Mouse (Mus musculus) MEL (cell line): Measurements from ENCODE around the gene Olfr1280. TPM values are rescaled to one million over a fixed set of nuclear protein-coding genes. Genes with fewer than 3 reads are reported as not detected.

ENCODE experiments used
- DNase-seq: peaks from one replicate; pipeline ENCODE4 v3.0.0; 2011; ENCODE audit warnings: low read depth, low spot score
- H3K27ac ChIP-seq: 2 replicates; pipeline ENCODE4 v1.5.1; 2012; ENCODE audit warnings: low read depth, mild to moderate bottlenecking, control low read depth, low read length, moderate library complexity; ENCODE audit not compliant: control insufficient read depth
- H3K27me3 ChIP-seq, 2 experiments: fragments of 150-350 bp in 1 of 2; sonication (generic) in 1 of 2; 2 replicates each; pipeline ENCODE4 v1.6.1; 2012; ENCODE audit warnings: low read length in 2 of 2, mild to moderate bottlenecking in 2 of 2, improper control_type of control experiment in 1 of 2, moderate library complexity in 1 of 2; ENCODE audit not compliant: insufficient read depth in 2 of 2, control insufficient read depth in 1 of 2
- H3K36me3 ChIP-seq, 2 experiments: 2 replicates each; pipeline ENCODE4 v1.6.1; 2012 to 2014; ENCODE audit warnings: low read length in 2 of 2, improper control_type of control experiment in 1 of 2, inconsistent platforms in 1 of 2, mild to moderate bottlenecking in 1 of 2; ENCODE audit not compliant: insufficient read depth in 2 of 2, control insufficient read depth in 1 of 2
- H3K4me1 ChIP-seq, 2 experiments: fragments of 150-350 bp in 1 of 2; sonication (generic) in 1 of 2; 2 replicates each; pipeline ENCODE4 v1.6.1; 2012; ENCODE audit warnings: low read length in 2 of 2, improper control_type of control experiment in 1 of 2, mild to moderate bottlenecking in 1 of 2; ENCODE audit not compliant: insufficient read depth in 2 of 2, control insufficient read depth in 1 of 2
- H3K4me3 ChIP-seq, 2 experiments: fragments of 150-350 bp in 1 of 2; sonication (generic) in 1 of 2; 2 replicates each; pipeline ENCODE4 v1.5.1; 2012; ENCODE audit warnings: low read depth in 2 of 2, low read length in 2 of 2, mild to moderate bottlenecking in 2 of 2, moderate library complexity in 2 of 2, control low read depth in 1 of 2, improper control_type of control experiment in 1 of 2; ENCODE audit not compliant: control insufficient read depth in 1 of 2, insufficient read depth in 1 of 2
- H3K79me2 ChIP-seq: 2 replicates; pipeline ENCODE4 v1.6.1; 2012; ENCODE audit warnings: mild to moderate bottlenecking, low read length, moderate library complexity; ENCODE audit not compliant: control insufficient read depth, poor library complexity, insufficient read depth
- H3K9ac ChIP-seq: 2 replicates; pipeline ENCODE4 v1.6.1; 2012; ENCODE audit warnings: low read depth, mild to moderate bottlenecking, control low read depth, low read length, moderate library complexity; ENCODE audit not compliant: control insufficient read depth, poor library complexity, severe bottlenecking
- H3K9me3 ChIP-seq: fragments of 150-350 bp; sonication (generic); replicated peaks from 2 replicates; pipeline ENCODE4 v1.6.1; 2012; ENCODE audit warnings: mild to moderate bottlenecking, low read length, improper control_type of control experiment, moderate library complexity; ENCODE audit not compliant: insufficient read depth
- BHLHE40 ChIP-seq: IDR thresholded peaks from 2 replicates; pipeline ENCODE4 v1.6.1; 2012; ENCODE audit warnings: low read depth, mild to moderate bottlenecking, inconsistent platforms, low read length, improper control_type of control experiment, borderline replicate concordance
- ETS1 ChIP-seq: IDR thresholded peaks from 2 replicates; pipeline ENCODE4 v1.6.1; 2012; ENCODE audit warnings: low read depth, mild to moderate bottlenecking, inconsistent platforms, low read length, improper control_type of control experiment, moderate library complexity
- GABPA ChIP-seq: IDR thresholded peaks from 2 replicates; pipeline ENCODE4 v1.6.1; 2012; ENCODE audit warnings: low read depth, mild to moderate bottlenecking, inconsistent platforms, low read length, improper control_type of control experiment, moderate library complexity
- JUND ChIP-seq: IDR thresholded peaks from 2 replicates; pipeline ENCODE4 v1.6.1; 2011; ENCODE audit warnings: low read depth, mild to moderate bottlenecking, improper control_type of control experiment, low read length
- MAFK ChIP-seq: IDR thresholded peaks from 2 replicates; pipeline ENCODE4 v1.6.1; 2011; ENCODE audit warnings: low read depth, mild to moderate bottlenecking, low read length, improper control_type of control experiment, borderline replicate concordance
- MAX ChIP-seq: IDR thresholded peaks from 2 replicates; pipeline ENCODE4 v1.6.1; 2011; ENCODE audit warnings: low read length, improper control_type of control experiment
- MAZ ChIP-seq: IDR thresholded peaks from 2 replicates; pipeline ENCODE4 v1.6.1; 2012; ENCODE audit warnings: low read depth, mild to moderate bottlenecking, inconsistent platforms, low read length, improper control_type of control experiment
- MXI1 ChIP-seq: IDR thresholded peaks from 2 replicates; pipeline ENCODE4 v1.6.1; 2011; ENCODE audit warnings: mild to moderate bottlenecking, low read depth, low read length, improper control_type of control experiment
- MYB ChIP-seq: IDR thresholded peaks from 2 replicates; pipeline ENCODE4 v1.6.1; 2011; ENCODE audit warnings: mild to moderate bottlenecking, low read depth, low read length, improper control_type of control experiment
- POLR2A ChIP-seq, 2 experiments: IDR thresholded peaks; 2 replicates each; pipeline ENCODE4 v1.6.1; 2011 to 2012; ENCODE audit warnings: low read length in 2 of 2, mild to moderate bottlenecking in 2 of 2, control low read depth in 1 of 2, improper control_type of control experiment in 1 of 2, low read depth in 1 of 2, moderate library complexity in 1 of 2; ENCODE audit not compliant: control insufficient read depth in 1 of 2, insufficient read depth in 1 of 2, poor library complexity in 1 of 2
- POLR2AphosphoS2 ChIP-seq: IDR thresholded peaks from 2 replicates; pipeline ENCODE4 v1.6.1; 2011; ENCODE audit warnings: low read length, improper control_type of control experiment
- TAL1 ChIP-seq: IDR thresholded peaks from 2 replicates; pipeline ENCODE4 v1.6.1; 2012; ENCODE audit warnings: mild to moderate bottlenecking, inconsistent platforms, low read length, moderate library complexity, mixed read lengths
- TBP ChIP-seq: IDR thresholded peaks from 2 replicates; pipeline ENCODE4 v1.8.0; 2011; ENCODE audit warnings: low read depth, low read length, improper control_type of control experiment
- TCF12 ChIP-seq: IDR thresholded peaks from 2 replicates; pipeline ENCODE4 v1.6.1; 2014; ENCODE audit warnings: low read depth, mild to moderate bottlenecking, inconsistent platforms, low read length, improper control_type of control experiment, moderate library complexity
- UBTF ChIP-seq: IDR thresholded peaks from 2 replicates; pipeline ENCODE4 v1.6.1; 2012; ENCODE audit warnings: low read depth, mild to moderate bottlenecking, inconsistent platforms, low read length, improper control_type of control experiment, moderate library complexity, borderline replicate concordance; ENCODE audit not compliant: insufficient read depth
- USF1 ChIP-seq: IDR thresholded peaks from 2 replicates; pipeline ENCODE4 v1.6.1; 2014; ENCODE audit warnings: low read depth, mild to moderate bottlenecking, inconsistent platforms, low read length, improper control_type of control experiment, moderate library complexity
- USF2 ChIP-seq, 2 experiments: IDR thresholded peaks; 2 replicates each; pipeline ENCODE4 v1.6.1; 2011 to 2012; ENCODE audit warnings: improper control_type of control experiment in 2 of 2, low read length in 2 of 2, borderline replicate concordance in 1 of 2, inconsistent platforms in 1 of 2, low read depth in 1 of 2, mild to moderate bottlenecking in 1 of 2; ENCODE audit not compliant: insufficient read depth in 1 of 2
- polyA plus RNA-seq, 2 experiments: library from polyadenylated mRNA; stranded (reverse) in 1 of 2; unstranded in 1 of 2; fragments of >175 nt in 1 of 2; fragments of >200 nt in 1 of 2; gene quantifications; 2 replicates each; pipeline versions ENCODE4 v1.2.1 to v1.2.4; 2012; ENCODE audit warnings: low replicate concordance in 2 of 2, low read depth in 1 of 2; ENCODE audit not compliant: insufficient read length in 2 of 2, insufficient read depth in 1 of 2, missing spikeins in 1 of 2
- total RNA-seq: library from RNA; depleted of rRNA; stranded (reverse); fragments of 300-350 nt; gene quantifications from 2 replicates; pipeline ENCODE4 v1.2.3, GENCODE M21; 2012; rRNA removed

Olfr1280 gene
- not detected in 2 replicates for total RNA-seq
- not detected for polyA plus RNA-seq

DNA sequence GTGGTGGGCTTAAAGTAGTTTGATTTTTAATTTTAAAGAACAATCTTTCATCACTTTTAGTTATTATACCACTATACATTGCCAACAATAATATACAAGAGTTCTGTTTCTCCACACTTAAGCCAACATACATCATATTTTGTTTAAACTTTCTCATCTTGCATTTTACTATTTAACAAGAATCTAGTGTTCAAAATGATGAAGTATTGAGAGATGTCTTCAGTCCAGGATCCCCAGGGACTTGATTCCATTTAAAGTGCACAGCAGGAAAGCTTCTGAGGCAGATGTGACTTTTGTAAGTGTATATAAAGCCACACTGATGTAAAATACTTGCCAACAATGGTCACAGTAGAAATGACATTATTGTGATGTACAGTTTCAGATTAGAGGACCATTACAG is at the start of gene Olfr1280:
Gene Olfr1280, plus strand, starts transcription at position 301 of the 400 bp plus-strand sequence.
- H3K27me3 ChIP-seq = no peaks in the 10 kb centered on the region
- no peaks in the 10 kb centered on the region for H3K9me3 ChIP-seq
- no peak for DNase-seq
- H3K27ac ChIP-seq = no peak within 1 kb of the TSS
- H3K79me2 ChIP-seq = no peaks in the 10 kb centered on the region
- no peak within 1 kb of the TSS for H3K9ac ChIP-seq
- H3K4me3 ChIP-seq = no peak within 1 kb of the TSS
- TF ChIP-seq MAZ (no peak), GABPA (no peak), MYB (no peak), MAX (no peak), TAL1 (no peak), BHLHE40 (no peak), JUND (no peak), ETS1 (no peak), USF1 (no peak), TCF12 (no peak), POLR2AphosphoS2 (no peak)
- H3K36me3 ChIP-seq = no peaks in the 10 kb centered on the region
- H3K4me1 ChIP-seq = no peaks in the 10 kb centered on the region

DNA sequence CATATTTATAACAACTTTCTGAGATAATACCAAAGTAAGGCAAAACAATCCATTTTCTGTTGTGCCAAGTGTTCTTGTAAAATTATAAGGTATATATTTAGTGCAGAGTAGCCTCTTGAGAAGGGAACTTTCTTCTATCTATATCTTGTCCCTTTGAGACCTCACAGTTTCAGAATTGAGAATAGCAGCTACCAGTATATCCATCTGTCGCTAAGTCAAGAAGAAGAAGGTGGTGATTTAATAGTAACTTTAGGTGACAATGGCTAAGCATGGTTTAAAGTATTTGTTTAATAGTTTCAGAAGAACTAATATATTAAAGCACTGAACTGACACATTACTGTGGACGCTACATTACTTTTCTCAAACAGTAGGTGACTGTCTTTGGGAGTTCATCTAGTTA is 39.8 kb upstream of the Olfr1280 start, which contains the start of gene Olfr1277:
Gene Olfr1277, minus strand, starts transcription at position 101 of the 400 bp plus-strand sequence.
- no peak within 1 kb of the TSS for H3K9ac ChIP-seq
- no peaks in the 10 kb centered on the region for H3K9me3 ChIP-seq
- H3K79me2 ChIP-seq = no peaks in the 10 kb centered on the region
- H3K27me3 ChIP-seq = no peaks in the 10 kb centered on the region
- no peaks in the 10 kb centered on the region for H3K36me3 ChIP-seq
- DNase-seq = no peak
- no peak for TF ChIP-seq GABPA
- no peak for TF ChIP-seq MAFK
- no peak for TF ChIP-seq MAX
- TF ChIP-seq UBTF = no peak
- TF ChIP-seq MXI1 = no peak
- no peak for TF ChIP-seq TBP
- no peak for TF ChIP-seq USF2 (IDR thresholded peaks at IDR 0.05; ENCODE audit: borderline replicate concordance in 1 of 2, insufficient read depth in 1 of 2, low read depth in 1 of 2, low read length in 2 of 2)
- TF ChIP-seq POLR2A (IDR thresholded peaks at IDR 0.05; ENCODE audit: control insufficient read depth in 1 of 2, insufficient read depth in 1 of 2, low read depth in 1 of 2, low read length in 2 of 2, poor library complexity in 1 of 2) = no peak
- no peak within 1 kb of the TSS for H3K27ac ChIP-seq
- H3K4me3 ChIP-seq = no peak within 1 kb of the TSS
- no peaks in the 10 kb centered on the region for H3K4me1 ChIP-seq
